Mouse (Mus musculus): Measurements from ENCODE around the gene Stoml3. TPM values are rescaled to one million over a fixed set of nuclear protein-coding genes. Genes with fewer than 3 reads are reported as not detected.

The Stoml3 gene
- not detected in 2 replicates for total RNA-seq (2017)

GRCm38 (mm10) chr3:53488353-53488752, at the start of gene Stoml3:
Stoml3 (plus strand) TSS chr3:53488653.
- no peak for ATAC-seq (replicated peaks in 1 of 2; ENCODE audit: insufficient read depth in 1 of 2, low FRiP score in 2 of 2, low TSS enrichment in 1 of 2, low read depth in 1 of 2, poor library complexity in 2 of 2, severe bottlenecking in 2 of 2)

- ATAC-seq (replicated peaks in 1 of 2; ENCODE audit: insufficient read depth in 1 of 2, low FRiP score in 2 of 2, low TSS enrichment in 1 of 2, low read depth in 1 of 2, poor library complexity in 2 of 2, severe bottlenecking in 2 of 2), result no peak
These were observed 42.9 kb upstream of the Stoml3 start for GRCm38 (mm10) chr3:53445540-53445939.

GRCm38 (mm10) chr3:53446801-53447200, 41.7 kb upstream of the Stoml3 start:
- no peak for ATAC-seq (replicated peaks in 1 of 2; ENCODE audit: insufficient read depth in 1 of 2, low FRiP score in 2 of 2, low TSS enrichment in 1 of 2, low read depth in 1 of 2, poor library complexity in 2 of 2, severe bottlenecking in 2 of 2)

- peak; percentile 88 to 89 for ATAC-seq (replicated peaks in 1 of 2; ENCODE audit: insufficient read depth in 1 of 2, low FRiP score in 2 of 2, low TSS enrichment in 1 of 2, low read depth in 1 of 2, poor library complexity in 2 of 2, severe bottlenecking in 2 of 2)
These were observed 40.2 kb upstream of the Stoml3 start for GRCm38 (mm10) chr3:53448208-53448607.

- ATAC-seq (replicated peaks in 1 of 2; ENCODE audit: insufficient read depth in 1 of 2, low FRiP score in 2 of 2, low TSS enrichment in 1 of 2, low read depth in 1 of 2, poor library complexity in 2 of 2, severe bottlenecking in 2 of 2), result no peak
These were observed 37.8 kb upstream of the Stoml3 start for GRCm38 (mm10) chr3:53450666-53451065.

GRCm38 (mm10) chr3:53452351-53452750, 36.1 kb upstream of the Stoml3 start:
- no peak for ATAC-seq (replicated peaks in 1 of 2; ENCODE audit: insufficient read depth in 1 of 2, low FRiP score in 2 of 2, low TSS enrichment in 1 of 2, low read depth in 1 of 2, poor library complexity in 2 of 2, severe bottlenecking in 2 of 2)

GRCm38 (mm10) chr3:53453346-53453745, 35.1 kb upstream of the Stoml3 start:
- no peak for ATAC-seq (replicated peaks in 1 of 2; ENCODE audit: insufficient read depth in 1 of 2, low FRiP score in 2 of 2, low TSS enrichment in 1 of 2, low read depth in 1 of 2, poor library complexity in 2 of 2, severe bottlenecking in 2 of 2)

- no peak for ATAC-seq (replicated peaks in 1 of 2; ENCODE audit: insufficient read depth in 1 of 2, low FRiP score in 2 of 2, low TSS enrichment in 1 of 2, low read depth in 1 of 2, poor library complexity in 2 of 2, severe bottlenecking in 2 of 2)
These were observed 34.4 kb upstream of the Stoml3 start for GRCm38 (mm10) chr3:53454005-53454404.

- ATAC-seq (replicated peaks in 1 of 2; ENCODE audit: insufficient read depth in 1 of 2, low FRiP score in 2 of 2, low TSS enrichment in 1 of 2, low read depth in 1 of 2, poor library complexity in 2 of 2, severe bottlenecking in 2 of 2), result no peak
These were observed 33.9 kb upstream of the Stoml3 start for GRCm38 (mm10) chr3:53454561-53454960.

GRCm38 (mm10) chr3:53454984-53455383, 33.5 kb upstream of the Stoml3 start:
- no peak for ATAC-seq (replicated peaks in 1 of 2; ENCODE audit: insufficient read depth in 1 of 2, low FRiP score in 2 of 2, low TSS enrichment in 1 of 2, low read depth in 1 of 2, poor library complexity in 2 of 2, severe bottlenecking in 2 of 2)

- no peak for ATAC-seq (replicated peaks in 1 of 2; ENCODE audit: insufficient read depth in 1 of 2, low FRiP score in 2 of 2, low TSS enrichment in 1 of 2, low read depth in 1 of 2, poor library complexity in 2 of 2, severe bottlenecking in 2 of 2)
These were observed 30.7 kb upstream of the Stoml3 start for GRCm38 (mm10) chr3:53457750-53458149.

- ATAC-seq (replicated peaks in 1 of 2; ENCODE audit: insufficient read depth in 1 of 2, low FRiP score in 2 of 2, low TSS enrichment in 1 of 2, low read depth in 1 of 2, poor library complexity in 2 of 2, severe bottlenecking in 2 of 2), result no peak
These were observed 28.3 kb upstream of the Stoml3 start for GRCm38 (mm10) chr3:53460106-53460505.

GRCm38 (mm10) chr3:53462701-53463045, 25.8 kb upstream of the Stoml3 start:
- no peak; a peak in 1 of 4 replicates for ATAC-seq (replicated peaks in 1 of 2; ENCODE audit: insufficient read depth in 1 of 2, low FRiP score in 2 of 2, low TSS enrichment in 1 of 2, low read depth in 1 of 2, poor library complexity in 2 of 2, severe bottlenecking in 2 of 2)

- ATAC-seq (replicated peaks in 1 of 2; ENCODE audit: insufficient read depth in 1 of 2, low FRiP score in 2 of 2, low TSS enrichment in 1 of 2, low read depth in 1 of 2, poor library complexity in 2 of 2, severe bottlenecking in 2 of 2), result peak; percentile 86 to 90
These were observed 25.2 kb upstream of the Stoml3 start, which contains the start of the genes Nhlrc3 and Proser1 for GRCm38 (mm10) chr3:53463046-53463764. Nhlrc3 (minus strand) TSS chr3:53463332. Proser1 (plus strand) TSS chr3:53463666.

GRCm38 (mm10) chr3:53463765-53464114, 24.7 kb upstream of the Stoml3 start:
- ATAC-seq (replicated peaks in 1 of 2; ENCODE audit: insufficient read depth in 1 of 2, low FRiP score in 2 of 2, low TSS enrichment in 1 of 2, low read depth in 1 of 2, poor library complexity in 2 of 2, severe bottlenecking in 2 of 2), result 0 out of 4 replicates have a peak, but pooled peaks have one; percentile 13

GRCm38 (mm10) chr3:53464146-53464698, 24.2 kb upstream of the Stoml3 start:
- no peak for ATAC-seq (replicated peaks in 1 of 2; ENCODE audit: insufficient read depth in 1 of 2, low FRiP score in 2 of 2, low TSS enrichment in 1 of 2, low read depth in 1 of 2, poor library complexity in 2 of 2, severe bottlenecking in 2 of 2)

- ATAC-seq (replicated peaks in 1 of 2; ENCODE audit: insufficient read depth in 1 of 2, low FRiP score in 2 of 2, low TSS enrichment in 1 of 2, low read depth in 1 of 2, poor library complexity in 2 of 2, severe bottlenecking in 2 of 2), result no peak
These were observed 23.1 kb upstream of the Stoml3 start for GRCm38 (mm10) chr3:53465330-53465729.

GRCm38 (mm10) chr3:53466481-53466880, 22.0 kb upstream of the Stoml3 start:
- ATAC-seq (replicated peaks in 1 of 2; ENCODE audit: insufficient read depth in 1 of 2, low FRiP score in 2 of 2, low TSS enrichment in 1 of 2, low read depth in 1 of 2, poor library complexity in 2 of 2, severe bottlenecking in 2 of 2), result 0 out of 4 replicates have a peak, but pooled peaks of 1 of the 2 experiments have one; percentile 12

- ATAC-seq (replicated peaks in 1 of 2; ENCODE audit: insufficient read depth in 1 of 2, low FRiP score in 2 of 2, low TSS enrichment in 1 of 2, low read depth in 1 of 2, poor library complexity in 2 of 2, severe bottlenecking in 2 of 2), result no peak
These were observed 21.1 kb upstream of the Stoml3 start for GRCm38 (mm10) chr3:53467356-53467755.

Data from hematopoietic stem cell, adult 5-6 weeks (primary cell).